ENCODE assay signal across 8 mouse cellular contexts in genomic region chr2:153609548-153609947, GRCm38 (mm10). TPM values are rescaled to one million over a fixed set of nuclear protein-coding genes. Genes with fewer than 3 reads are reported as not detected.
DNase-seq lines count a peak whose midpoint lies in the region; ATAC-seq lines count a peak whose summit lies in the region.

No protein-coding gene starts in this region.

- no peak overlapping the region for H3K4me2 ChIP-seq in hindbrain, embryonic 14.5 days (replicated peaks)

- H3K4me1 ChIP-seq in hindbrain, embryonic 14.5 days (replicated peaks; ENCODE audit: control insufficient read depth, insufficient read depth, low read length) = peaks cover 5% of the 10 kb centered on the region; the same call in 1 of the 2 replicates

- H3K4me3 ChIP-seq in hindbrain, embryonic 14.5 days (replicated peaks; ENCODE audit: low read length) = no peak overlapping the region

- H3K27me3 ChIP-seq in hindbrain, embryonic 14.5 days (ENCODE audit: control insufficient read depth, insufficient read depth, low read length) = no peaks in the 10 kb centered on the region

- no peaks in the 10 kb centered on the region for H3K9me3 ChIP-seq in hindbrain, embryonic 14.5 days (ENCODE audit: control insufficient read depth, low read length)

- no peak overlapping the region for H3K9ac ChIP-seq in hindbrain, embryonic 14.5 days

- 8% methylated on average over 9 of the region's 9 CpGs for WGBS in hindbrain, embryonic 14.5 days

- ATAC-seq in hindbrain, embryonic 14.5 days (ENCODE audit: low FRiP score) = peak; percentile 60

- no peak overlapping the region for H3K27ac ChIP-seq in hindbrain, embryonic 14.5 days

- no peaks in the 10 kb centered on the region for H3K36me3 ChIP-seq in hindbrain, embryonic 14.5 days (replicated peaks; ENCODE audit: control insufficient read depth, insufficient read depth)

- peak; percentile 89 for DNase-seq in R1 (ENCODE audit: low read depth, low spot score)
- peak; percentile 95 to 97 for DNase-seq in cerebellum, postnatal 36 days
- peak; percentile 84 for DNase-seq in frontal cortex, postnatal 36 days (ENCODE audit: low spot score in 2 of 2)
- peak; percentile 81 for DNase-seq in hindbrain, embryonic 14.5 days (ENCODE audit: low spot score)
- peak; percentile 80 to 84 for DNase-seq in layer of hippocampus, postnatal 36 days
- DNase-seq in lung, postnatal 25 days (ENCODE audit: low spot score) = peak; percentile 90
- DNase-seq in right cerebral cortex, adult 18-20 months = peak; percentile 83
- DNase-seq in urinary bladder, postnatal 10 days (ENCODE audit: low spot score) = peak; percentile 36

RNA-seq across cellular contexts. Expression of gene Commd7, which starts 23.0 kb away (rescaled TPM):
- 78.6 and 79.8 TPM in 2 replicates for polyA plus RNA-seq in hindbrain, embryonic 14.5 days (2014; fragmentation: Nextera tagmentation; extraction: Ambion mirVana)
- 10 to 100 TPM; 30.5 to 32.9 TPM for total RNA-seq in layer of hippocampus, postnatal 36 days (2021)

RNA-seq across cellular contexts. Expression of gene Dnmt3b, which starts 39.7 kb away (rescaled TPM):
- 4.2 and 4.3 TPM in 2 replicates for polyA plus RNA-seq in hindbrain, embryonic 14.5 days (2014; fragmentation: Nextera tagmentation; extraction: Ambion mirVana)
- total RNA-seq in layer of hippocampus, postnatal 36 days (2021) = 1 to 10 TPM; 1.3 to 1.6 TPM

Comparison
In these comparisons a context has a peak if more than half of its experiments do, and no peak if none do; other contexts are left out.
1. DNase-seq: peak in every context shown above with its lines; median percentile 96 in cerebellum, postnatal 36 days; 90 in lung, postnatal 25 days; 89 in R1; 84 in frontal cortex, postnatal 36 days; 83 in right cerebral cortex, adult 18-20 months; 82 in layer of hippocampus, postnatal 36 days; 81 in hindbrain, embryonic 14.5 days; 36 in urinary bladder, postnatal 10 days.